Mouse (Mus musculus) urinary bladder, adult 2 months (tissue): ENCODE data around the gene Epha6. TPM values are rescaled to one million over a fixed set of nuclear protein-coding genes. Genes with fewer than 3 reads are reported as not detected.

Source experiments
- DNase-seq: peaks from one replicate; pipeline ENCODE4 v3.0.0; 2022; ENCODE audit warnings: low spot score
- polyA plus RNA-seq: library from polyadenylated mRNA; depleted of rRNA; stranded (reverse); fragments of >200 nt; gene quantifications from 2 replicates; pipeline ENCODE4 v1.2.3, GENCODE M21; 2012; rRNA removed

Gene Epha6
- polyA plus RNA-seq = not detected in 2 replicates

GRCm38 (mm10) chr16:60605061-60605831, at the start of gene Epha6:
Epha6 (minus strand) TSS chr16:60605531.
- no peak for DNase-seq

DNA sequence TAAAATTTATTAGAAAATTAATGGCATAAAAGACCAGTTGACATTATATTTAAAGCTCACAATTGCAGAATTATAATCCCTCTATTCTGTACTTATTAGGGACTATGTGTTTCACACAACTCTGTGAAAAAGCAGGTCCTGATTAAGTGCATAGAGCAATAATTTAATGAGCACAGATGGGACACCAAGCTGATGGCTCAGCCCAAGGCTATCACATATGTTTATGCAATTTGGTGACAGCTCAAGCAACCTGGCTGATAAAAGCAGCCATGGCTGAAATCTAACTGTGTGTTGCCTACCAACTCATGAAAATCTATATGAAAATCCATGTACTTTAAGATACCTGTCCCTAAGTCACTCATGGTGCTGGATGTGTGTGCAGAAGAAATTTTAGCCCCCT, 46.4 kb upstream of the Epha6 start:
- DNase-seq = no peak

DNA sequence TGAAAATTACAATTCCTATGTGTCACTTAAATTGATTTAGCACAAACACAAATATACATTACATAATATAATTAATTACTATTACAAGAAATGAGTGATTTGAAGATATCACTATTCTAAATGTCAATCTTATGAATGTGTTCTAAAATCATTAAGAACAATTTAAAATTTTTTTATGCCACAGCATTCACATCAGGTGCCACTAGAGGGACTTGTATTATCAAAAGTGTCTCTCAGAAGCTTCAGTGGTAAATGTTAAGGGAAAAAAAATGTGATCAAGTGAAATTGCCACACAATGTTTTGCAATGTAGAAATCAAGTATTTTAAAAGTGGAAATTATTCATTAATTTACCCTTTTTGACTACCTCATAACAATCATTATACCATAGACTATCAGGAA, 22.8 kb upstream of the Epha6 start:
- DNase-seq = no peak

- DNase-seq = peak; percentile 23
Observed at GRCm38 (mm10) chr16:60605832-60606583, 677 bp upstream of the Epha6 start.

DNA sequence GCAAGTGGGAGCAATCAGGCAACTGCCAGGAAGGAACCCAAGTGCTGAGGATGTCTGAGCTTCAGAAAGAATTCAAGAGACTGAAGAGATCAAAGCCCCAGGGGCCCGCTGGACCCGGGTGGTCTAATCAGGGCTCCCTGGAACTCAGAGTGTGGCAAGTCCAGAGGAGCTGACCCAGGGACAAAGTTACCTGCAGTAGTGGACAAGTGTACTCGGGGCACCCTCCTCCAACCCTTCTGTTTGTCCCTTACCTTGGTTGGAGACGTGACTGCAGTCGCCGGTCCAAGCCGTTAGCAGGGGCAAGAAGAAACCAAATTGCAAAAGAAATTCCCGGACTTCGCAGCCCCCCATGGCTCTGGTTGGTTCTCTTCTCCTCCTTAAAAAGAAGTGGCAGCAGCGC, 718 bp downstream of the Epha6 start:
- DNase-seq = no peak

- DNase-seq = no peak
Observed at GRCm38 (mm10) chr16:60585322-60585721, 20.0 kb downstream of the Epha6 start.

DNA sequence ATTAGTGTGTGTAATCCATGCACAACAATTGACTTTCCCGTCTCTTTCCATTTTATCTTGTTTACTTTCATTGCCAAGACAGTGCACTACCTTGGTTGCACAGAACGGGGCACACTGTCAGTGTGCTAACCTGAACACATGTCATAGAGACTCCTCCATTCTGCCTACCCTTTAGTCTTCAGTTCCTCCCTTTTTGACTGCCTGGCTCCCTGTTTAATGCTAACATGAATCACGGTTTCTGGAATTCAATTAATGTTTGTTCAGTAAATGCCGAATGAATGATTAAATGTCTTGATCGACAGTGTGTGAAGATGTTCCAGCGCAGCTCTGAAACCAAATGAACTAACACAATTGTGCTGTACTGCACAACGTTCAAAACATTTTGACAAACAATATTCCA, 20.6 kb downstream of the Epha6 start:
- no peak for DNase-seq

DNA sequence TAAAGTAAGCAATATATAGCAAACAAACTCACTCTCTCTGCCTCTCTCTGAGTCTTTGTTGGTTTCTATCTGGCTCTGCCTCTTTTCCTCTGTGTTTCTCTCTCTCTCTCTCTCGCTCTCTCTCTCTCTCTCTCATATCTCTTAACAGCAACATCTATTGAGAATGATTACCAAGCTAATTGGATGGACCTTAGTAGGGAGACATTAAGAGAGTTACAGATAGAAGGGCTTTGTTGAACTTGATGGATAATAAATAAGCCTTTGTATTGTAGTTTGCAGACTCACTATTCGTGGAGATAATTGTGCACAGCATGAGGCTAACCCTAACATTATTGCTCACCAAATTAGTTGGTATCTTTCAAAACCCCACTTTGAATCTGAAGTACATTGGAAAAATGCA, 34.8 kb downstream of the Epha6 start:
- DNase-seq = no peak

DNA sequence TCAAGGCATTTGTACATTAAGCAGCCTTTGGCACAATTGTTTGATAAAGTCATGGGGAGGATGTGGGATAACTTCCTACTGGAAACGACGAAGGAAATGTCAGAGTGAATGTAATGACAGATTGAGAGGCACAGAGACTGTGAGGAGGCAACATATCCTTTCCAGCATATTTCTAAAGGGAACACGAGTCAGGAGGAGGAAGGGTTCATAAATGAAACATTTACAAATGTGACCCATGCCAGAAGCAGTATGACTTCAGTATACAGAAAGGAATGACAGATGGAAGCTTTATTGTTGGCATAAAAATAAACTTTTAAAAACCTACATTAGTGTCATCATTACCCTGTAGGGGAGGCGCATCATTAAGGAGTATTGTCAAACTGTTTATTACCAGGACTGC, 60.9 kb downstream of the Epha6 start:
- no peak for DNase-seq

- no peak for DNase-seq
Observed at GRCm38 (mm10) chr16:60538233-60538632, 67.1 kb downstream of the Epha6 start.

- no peak for DNase-seq
Observed at GRCm38 (mm10) chr16:60509707-60510106, 95.6 kb downstream of the Epha6 start.

DNA sequence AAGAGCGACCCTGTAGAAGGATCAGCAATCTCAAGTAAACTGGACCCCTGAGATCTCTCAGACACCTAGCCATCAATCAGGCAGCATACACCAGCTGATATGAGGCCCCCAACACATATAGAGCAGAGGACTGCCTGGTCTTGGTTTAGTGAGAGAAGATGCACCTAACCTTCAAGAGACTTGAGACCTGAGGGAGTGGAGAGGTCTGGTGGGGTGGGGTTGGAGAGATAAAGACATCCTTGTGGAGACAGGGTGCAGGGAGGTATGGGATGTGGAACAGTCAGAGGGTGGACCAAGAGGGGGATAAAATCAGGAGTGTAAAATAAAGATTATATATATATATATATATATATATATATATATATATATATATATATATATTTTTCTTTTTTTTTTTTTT, 105.8 kb downstream of the Epha6 start:
- DNase-seq = no peak

DNA sequence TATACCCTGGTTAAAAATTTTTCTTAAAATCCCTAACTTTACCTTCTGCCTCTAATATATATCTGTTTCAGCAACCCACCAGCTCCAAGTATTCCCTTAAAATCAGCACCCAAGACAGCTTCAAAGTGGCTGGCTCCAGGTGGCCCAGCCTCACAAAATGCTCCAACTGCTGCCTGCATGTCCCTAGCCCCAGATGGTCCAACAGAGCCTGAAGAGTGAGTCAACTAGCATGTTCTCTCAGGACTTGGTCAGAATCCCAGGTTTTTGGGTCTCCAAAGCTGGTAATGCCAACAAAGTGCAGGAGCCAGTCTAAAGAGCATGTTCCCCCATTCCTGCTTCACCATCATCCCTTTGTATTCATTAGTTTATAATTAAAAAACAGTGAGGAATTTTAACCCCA, 129.6 kb downstream of the Epha6 start:
- DNase-seq = no peak

GRCm38 (mm10) chr16:60468200-60468785, 137.0 kb downstream of the Epha6 start:
- DNase-seq = no peak

- DNase-seq = no peak
Observed at GRCm38 (mm10) chr16:60435283-60435682, 170.0 kb downstream of the Epha6 start.

DNA sequence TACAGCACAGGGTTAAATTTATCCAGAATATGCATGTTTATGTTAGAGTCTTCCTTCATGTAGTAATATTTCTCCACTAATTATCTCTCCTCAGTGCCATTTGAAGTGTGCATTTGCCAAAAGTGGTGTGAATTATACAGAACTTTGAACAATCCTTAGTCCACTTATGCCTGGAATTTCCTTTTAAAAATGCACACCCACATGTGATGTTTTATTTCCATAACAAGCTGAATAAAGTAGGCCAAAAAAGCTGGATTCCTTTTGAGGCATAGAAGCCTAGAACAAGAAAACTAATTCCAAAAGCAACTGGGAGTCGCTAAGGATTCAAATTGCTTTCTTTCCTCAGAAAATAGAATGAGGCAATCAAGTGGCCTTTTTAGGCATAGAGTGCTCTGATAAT, 171.1 kb downstream of the Epha6 start:
- DNase-seq = no peak

DNA sequence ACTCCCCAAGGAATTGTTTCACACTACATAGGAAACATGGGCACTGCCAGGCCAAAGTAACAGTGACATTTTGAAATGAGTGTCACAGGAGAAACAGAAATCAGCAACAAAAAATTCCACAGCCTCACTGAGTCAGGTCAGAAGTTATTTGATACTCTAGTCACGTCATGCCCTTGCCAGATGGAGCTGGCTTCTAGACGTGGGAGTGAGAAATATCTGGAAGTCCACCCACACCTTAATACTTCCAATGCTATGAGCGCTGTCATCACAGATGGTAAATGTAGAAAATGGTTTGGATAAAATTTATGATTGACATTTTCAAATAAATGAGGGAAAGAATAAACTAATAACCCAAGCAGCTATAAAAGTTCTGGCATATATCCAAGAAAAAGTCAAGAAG, 210.0 kb downstream of the Epha6 start:
- DNase-seq = no peak

GRCm38 (mm10) chr16:60392961-60393360, 212.4 kb downstream of the Epha6 start:
- DNase-seq = no peak

GRCm38 (mm10) chr16:60375147-60375546, 230.2 kb downstream of the Epha6 start:
- DNase-seq = no peak

GRCm38 (mm10) chr16:60283963-60284362, 321.4 kb downstream of the Epha6 start:
- DNase-seq = no peak

- DNase-seq = no peak
Observed at GRCm38 (mm10) chr16:60274109-60274508, 331.2 kb downstream of the Epha6 start.

GRCm38 (mm10) chr16:60266367-60267351, 338.7 kb downstream of the Epha6 start:
- no peak for DNase-seq
